Comparison of ENCODE assay signal across 24 mouse cellular contexts in the genomic region with DNA sequence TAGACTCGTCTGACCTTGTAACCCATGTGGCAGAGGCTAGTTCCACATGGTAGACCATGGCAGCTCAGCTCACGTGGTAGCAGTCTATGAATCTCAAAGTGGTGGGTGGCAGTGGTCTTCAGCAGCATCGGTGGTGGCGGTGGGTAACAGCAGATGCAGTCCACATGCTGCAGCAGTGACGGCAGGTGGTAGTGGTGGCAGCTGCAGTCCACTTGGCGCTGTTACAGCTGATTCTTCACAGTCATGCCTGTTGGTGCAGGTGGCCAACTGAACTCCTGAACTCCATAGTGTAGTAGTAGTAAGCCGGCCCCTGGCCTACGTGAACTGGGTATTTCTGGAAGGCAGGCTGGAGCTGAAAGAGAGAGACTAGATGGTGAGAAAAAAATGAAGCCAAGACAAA.
DNase-seq lines count a peak whose midpoint lies in the region; ATAC-seq and TF ChIP-seq lines count a peak whose summit lies in the region.
"Had no signal": no experiment of that assay in that cellular context is flagged by ENCODE, and none has a peak within 500 bp of the region (broad histone marks: within the 10 kb centered on the region; RNA-seq: fewer than 3 reads in every experiment).

No protein-coding gene starts in this region.

- H3K36me3 ChIP-seq in embryonic facial prominence, embryonic 14.5 days (ENCODE audit: control insufficient read depth, insufficient read depth, low read length), result no peaks in the 10 kb centered on the region
- no peaks in the 10 kb centered on the region for H3K36me3 ChIP-seq in embryonic facial prominence, embryonic 10.5 days (replicated peaks)
- no peaks in the 10 kb centered on the region for H3K36me3 ChIP-seq in limb, embryonic 13.5 days
- no peaks in the 10 kb centered on the region for H3K36me3 ChIP-seq in limb, embryonic 10.5 days
- no peaks in the 10 kb centered on the region for H3K36me3 ChIP-seq in midbrain, postnatal 0 days (ENCODE audit: insufficient read depth, low read length)
- H3K36me3 ChIP-seq in midbrain, embryonic 16.5 days (ENCODE audit: control insufficient read depth, insufficient read depth, low read length), result no peaks in the 10 kb centered on the region
- H3K36me3 ChIP-seq: forebrain, embryonic 10.5 days; hindbrain, embryonic 10.5 days; intestine, embryonic 15.5 days; liver, embryonic 12.5 days had no signal

- H3K4me3 ChIP-seq in embryonic facial prominence, embryonic 14.5 days (ENCODE audit: low read depth, low read length), result no peak overlapping the region
- no peak overlapping the region for H3K4me3 ChIP-seq in embryonic facial prominence, embryonic 10.5 days
- H3K4me3 ChIP-seq in limb, embryonic 13.5 days, result no peak overlapping the region
- no peak overlapping the region for H3K4me3 ChIP-seq in limb, embryonic 10.5 days
- no peak overlapping the region for H3K4me3 ChIP-seq in midbrain, postnatal 0 days (ENCODE audit: low read depth, low read length)
- H3K4me3 ChIP-seq in midbrain, embryonic 16.5 days (ENCODE audit: low read depth, low read length), result no peak overlapping the region
- H3K4me3 ChIP-seq: forebrain, embryonic 10.5 days; hindbrain, embryonic 10.5 days; intestine, embryonic 15.5 days; layer of hippocampus, adult 2 months; liver, embryonic 12.5 days had no signal

- H3K4me2 ChIP-seq in embryonic facial prominence, embryonic 14.5 days (ENCODE audit: low read depth, low read length), result no peak overlapping the region
- no peak overlapping the region for H3K4me2 ChIP-seq in limb, embryonic 13.5 days (replicated peaks)
- H3K4me2 ChIP-seq in midbrain, postnatal 0 days (ENCODE audit: low read depth, low read length, poor library complexity, severe bottlenecking), result no peak overlapping the region
- no peak overlapping the region for H3K4me2 ChIP-seq in midbrain, embryonic 16.5 days (ENCODE audit: low read length)
- H3K4me2 ChIP-seq: intestine, embryonic 15.5 days; liver, embryonic 12.5 days had no signal

- no peak for ATAC-seq in embryonic facial prominence, embryonic 14.5 days (ENCODE audit: low read depth)
- ATAC-seq in limb, embryonic 13.5 days (ENCODE audit: low FRiP score, low read depth), result peak; percentile 77; the same call in 1 of the 2 replicates
- ATAC-seq in midbrain, postnatal 0 days (ENCODE audit: low FRiP score), result no peak
- no peak for ATAC-seq in midbrain, embryonic 16.5 days
- ATAC-seq: forebrain, postnatal 0 days; hindbrain, embryonic 16.5 days; intestine, embryonic 15.5 days; liver, embryonic 12.5 days; liver, postnatal 0 days had no signal

- H3K9me3 ChIP-seq in embryonic facial prominence, embryonic 14.5 days (ENCODE audit: control insufficient read depth, low read length), result no peaks in the 10 kb centered on the region
- no peaks in the 10 kb centered on the region for H3K9me3 ChIP-seq in embryonic facial prominence, embryonic 10.5 days
- H3K9me3 ChIP-seq in limb, embryonic 13.5 days, result no peaks in the 10 kb centered on the region
- H3K9me3 ChIP-seq in limb, embryonic 10.5 days (replicated peaks), result no peaks in the 10 kb centered on the region
- H3K9me3 ChIP-seq in midbrain, postnatal 0 days (ENCODE audit: low read length), result no peaks in the 10 kb centered on the region
- no peaks in the 10 kb centered on the region for H3K9me3 ChIP-seq in midbrain, embryonic 16.5 days (replicated peaks; ENCODE audit: control insufficient read depth, low read length, poor library complexity, severe bottlenecking)
- H3K9me3 ChIP-seq: forebrain, embryonic 10.5 days; hindbrain, embryonic 10.5 days; intestine, embryonic 15.5 days; liver, embryonic 12.5 days had no signal

- WGBS in embryonic facial prominence, embryonic 14.5 days, result 78% methylated on average over 8 of the region's 8 CpGs
- 86% methylated on average over 8 of the region's 8 CpGs for WGBS in embryonic facial prominence, embryonic 10.5 days
- 81% methylated on average over 8 of the region's 8 CpGs for WGBS in limb, embryonic 13.5 days
- 92% methylated on average over 8 of the region's 8 CpGs for WGBS in limb, embryonic 10.5 days
- 88% methylated on average over 8 of the region's 8 CpGs for WGBS in midbrain, postnatal 0 days
- WGBS in midbrain, embryonic 16.5 days, result 88% methylated on average over 8 of the region's 8 CpGs

- H3K4me1 ChIP-seq in embryonic facial prominence, embryonic 14.5 days (ENCODE audit: control insufficient read depth, insufficient read depth, low read length), result no peaks in the 10 kb centered on the region
- no peaks in the 10 kb centered on the region for H3K4me1 ChIP-seq in embryonic facial prominence, embryonic 10.5 days
- no peaks in the 10 kb centered on the region for H3K4me1 ChIP-seq in limb, embryonic 13.5 days
- no peaks in the 10 kb centered on the region for H3K4me1 ChIP-seq in limb, embryonic 10.5 days
- H3K4me1 ChIP-seq in midbrain, postnatal 0 days (ENCODE audit: insufficient read depth, low read length), result no peaks in the 10 kb centered on the region
- H3K4me1 ChIP-seq in midbrain, embryonic 16.5 days (ENCODE audit: control insufficient read depth, insufficient read depth, low read length), result no peaks in the 10 kb centered on the region
- H3K4me1 ChIP-seq: forebrain, embryonic 10.5 days; hindbrain, embryonic 10.5 days; intestine, embryonic 15.5 days; liver, embryonic 12.5 days had no signal

- DNase-seq in embryonic facial prominence, embryonic 14.5 days (ENCODE audit: low spot score), result peak; percentile 23
- no peak for DNase-seq in embryonic facial prominence, embryonic 10.5 days (ENCODE audit: low spot score)
- DNase-seq in limb, embryonic 10.5 days (ENCODE audit: low spot score), result no peak
- peak; percentile 6 for DNase-seq in midbrain, postnatal 0 days (ENCODE audit: low spot score)
- no peak for DNase-seq in natural killer cell, adult 2 months (ENCODE audit: low spot score in 2 of 2)
- DNase-seq: adrenal gland, postnatal 14 days; cerebellum, adult 11 months; forebrain, postnatal 0 days; heart, postnatal 14 days; kidney, adult 2 months; kidney, postnatal 36 days; liver, postnatal 0 days; lung, postnatal 36 days; right cerebral cortex, postnatal 25 days; thymus, adult 18-20 months; thymus, postnatal 36 days had no signal

- H3K27ac ChIP-seq in embryonic facial prominence, embryonic 14.5 days (replicated peaks; ENCODE audit: low read depth, low read length), result no peak overlapping the region
- H3K27ac ChIP-seq in embryonic facial prominence, embryonic 10.5 days (replicated peaks), result no peak overlapping the region
- no peak overlapping the region for H3K27ac ChIP-seq in limb, embryonic 13.5 days
- no peak overlapping the region for H3K27ac ChIP-seq in limb, embryonic 10.5 days
- no peak overlapping the region for H3K27ac ChIP-seq in midbrain, postnatal 0 days (ENCODE audit: low read depth, low read length)
- no peak overlapping the region for H3K27ac ChIP-seq in midbrain, embryonic 16.5 days (ENCODE audit: low read length)
- H3K27ac ChIP-seq: forebrain, embryonic 10.5 days; hindbrain, embryonic 10.5 days; intestine, embryonic 15.5 days; layer of hippocampus, adult 2 months; liver, embryonic 12.5 days had no signal

- H3K9ac ChIP-seq in embryonic facial prominence, embryonic 14.5 days (ENCODE audit: low read depth, low read length), result no peak overlapping the region
- H3K9ac ChIP-seq in limb, embryonic 13.5 days, result no peak overlapping the region
- no peak overlapping the region for H3K9ac ChIP-seq in midbrain, postnatal 0 days (replicated peaks; ENCODE audit: low read length, poor library complexity, severe bottlenecking)
- no peak overlapping the region for H3K9ac ChIP-seq in midbrain, embryonic 16.5 days (ENCODE audit: low read depth, low read length)
- H3K9ac ChIP-seq: forebrain, postnatal 0 days; intestine, embryonic 15.5 days; liver, embryonic 12.5 days; liver, postnatal 0 days had no signal

- H3K27me3 ChIP-seq in embryonic facial prominence, embryonic 14.5 days (replicated peaks; ENCODE audit: control insufficient read depth, insufficient read depth, low read length), result no peaks in the 10 kb centered on the region
- no peaks in the 10 kb centered on the region for H3K27me3 ChIP-seq in embryonic facial prominence, embryonic 10.5 days (replicated peaks; ENCODE audit: low read depth, poor library complexity, severe bottlenecking)
- no peaks in the 10 kb centered on the region for H3K27me3 ChIP-seq in limb, embryonic 13.5 days
- H3K27me3 ChIP-seq in limb, embryonic 10.5 days (ENCODE audit: low read depth, poor library complexity, severe bottlenecking), result no peaks in the 10 kb centered on the region
- H3K27me3 ChIP-seq in midbrain, postnatal 0 days (ENCODE audit: insufficient read depth, low read length), result no peaks in the 10 kb centered on the region
- H3K27me3 ChIP-seq in midbrain, embryonic 16.5 days (ENCODE audit: control insufficient read depth, insufficient read depth, low read depth, low read length), result no peaks in the 10 kb centered on the region
- H3K27me3 ChIP-seq: intestine, embryonic 15.5 days; liver, embryonic 12.5 days had no signal

- no peak for TF ChIP-seq CTCF in midbrain, postnatal 0 days (IDR thresholded peaks at IDR 0.05)

Comparison
In these comparisons a context has a peak if more than half of its experiments do, and no peak if none do; other contexts are left out.
1. DNase-seq: peak in embryonic facial prominence, embryonic 14.5 days (single experiment) and midbrain, postnatal 0 days (single experiment); none in embryonic facial prominence, embryonic 10.5 days (single experiment), limb, embryonic 10.5 days (single experiment) and natural killer cell, adult 2 months (0 of 2).